ENCODE assay signal across 10 mouse cellular contexts in genomic region chr4:88727324-88727723, GRCm38 (mm10). TPM values are rescaled to one million over a fixed set of nuclear protein-coding genes. Genes with fewer than 3 reads are reported as not detected.
DNase-seq lines count a peak whose midpoint lies in the region; ATAC-seq and TF ChIP-seq lines count a peak whose summit lies in the region.
"Had no signal": no experiment of that assay in that cellular context is flagged by ENCODE, and none has a peak within 500 bp of the region (broad histone marks: within the 10 kb centered on the region; RNA-seq: fewer than 3 reads in every experiment).

No protein-coding gene starts in this region.

- dilution Hi-C loops in CH12.LX (cut with MboI; ENCODE audit: extremely low pct_ligation_motif_present, extremely low pct_unique_long_range_greater_than_20kb, low sequenced_read_pairs): no loop called here

- no peaks in the 10 kb centered on the region for H3K79me2 ChIP-seq in heart, adult 2 months (replicated peaks; ENCODE audit: control insufficient read depth, insufficient read depth, low read length)
- H3K79me2 ChIP-seq in CH12.LX (replicated peaks; ENCODE audit: control insufficient read depth, extremely low read depth, insufficient read depth, poor library complexity, severe bottlenecking): no peaks in the 10 kb centered on the region

- H3K9ac ChIP-seq in heart, adult 2 months (ENCODE audit: low read depth, low read length): no peak overlapping the region
- H3K9ac ChIP-seq in heart, embryonic 11.5 days (ENCODE audit: low read depth, low read length): no peak overlapping the region
- no peak overlapping the region for H3K9ac ChIP-seq in CH12.LX (ENCODE audit: insufficient read depth, low read depth)
- no peak overlapping the region for H3K9ac ChIP-seq in liver, postnatal 0 days (replicated peaks)
- H3K9ac ChIP-seq in forebrain, embryonic 13.5 days: no peak overlapping the region

- no peaks in the 10 kb centered on the region for H3K27me3 ChIP-seq in heart, adult 2 months (ENCODE audit: control insufficient read depth, insufficient read depth, low read length)
- H3K27me3 ChIP-seq in heart, embryonic 11.5 days (ENCODE audit: control insufficient read depth, insufficient read depth, low read length): no peaks in the 10 kb centered on the region
- peaks cover 9% of the 10 kb centered on the region for H3K27me3 ChIP-seq in CH12.LX (replicated peaks)
- H3K27me3 ChIP-seq in liver, postnatal 0 days (ENCODE audit: insufficient read depth, low read length): no peaks in the 10 kb centered on the region
- no peaks in the 10 kb centered on the region for H3K27me3 ChIP-seq in forebrain, embryonic 13.5 days

- peak; percentile 55; the same call in 1 of the 2 replicates for TF ChIP-seq EP300 in heart, adult 2 months (IDR thresholded peaks at IDR 0.05; ENCODE audit: insufficient read depth, low read depth, low read length)
- TF ChIP-seq EP300 in CH12.LX (IDR thresholded peaks at IDR 0.05; ENCODE audit: low read length): no peak
- TF ChIP-seq EP300 in liver, postnatal 0 days (IDR thresholded peaks at IDR 0.05; ENCODE audit: low read depth): no peak

- no peak overlapping the region for H3K4me2 ChIP-seq in heart, embryonic 11.5 days
- peak overlapping the region; percentile 35; the same call in 1 of the 2 replicates for H3K4me2 ChIP-seq in CH12.LX (ENCODE audit: insufficient read depth, low read depth, poor library complexity, severe bottlenecking)
- H3K4me2 ChIP-seq in liver, postnatal 0 days (ENCODE audit: low read depth, low read length): peak overlapping the region; percentile 44
- no peak overlapping the region for H3K4me2 ChIP-seq in forebrain, embryonic 13.5 days

- H3K36me3 ChIP-seq in heart, adult 2 months (ENCODE audit: control insufficient read depth, insufficient read depth, low read length): no peaks in the 10 kb centered on the region
- no peaks in the 10 kb centered on the region for H3K36me3 ChIP-seq in heart, embryonic 11.5 days (ENCODE audit: control insufficient read depth, insufficient read depth, low read length)
- H3K36me3 ChIP-seq in CH12.LX (replicated peaks in 1 of 2; ENCODE audit: control insufficient read depth in 1 of 2, insufficient read depth in 1 of 2, low read length in 1 of 2): no peaks in the 10 kb centered on the region
- H3K36me3 ChIP-seq in liver, postnatal 0 days (replicated peaks; ENCODE audit: insufficient read depth, low read length): no peaks in the 10 kb centered on the region
- H3K36me3 ChIP-seq in forebrain, embryonic 13.5 days (ENCODE audit: poor library complexity, severe bottlenecking): no peaks in the 10 kb centered on the region

- intact Hi-C loops in heart, adult 2 months (cut with DNase I): loop anchor here (1.0 kb wide), 1 partner anchor 31 kb away; no protein-coding TSS in a partner anchor

- peak in 1 of 2 experiments; percentile 34 for DNase-seq in heart, adult 2 months
- DNase-seq in CH12.LX (ENCODE audit: extremely low read depth): peak; percentile 66
- DNase-seq in embryo, embryonic 9.5 days (ENCODE audit: extremely low spot score): peak; percentile 27
- peak; percentile 41 for DNase-seq in liver, postnatal 0 days
- peak; percentile 69 for DNase-seq in thymus, postnatal 14 days
- DNase-seq in gastrocnemius, postnatal 25 days: no peak

- no peaks in the 10 kb centered on the region for H3K4me1 ChIP-seq in heart, adult 2 months (ENCODE audit: control insufficient read depth, insufficient read depth, low read length)
- H3K4me1 ChIP-seq in heart, embryonic 11.5 days (ENCODE audit: control insufficient read depth, insufficient read depth, low read length): no peaks in the 10 kb centered on the region
- peaks cover 3 to 10% of the 10 kb centered on the region in 2 experiments; a peak in 2 of 4 replicates for H3K4me1 ChIP-seq in CH12.LX (ENCODE audit: control insufficient read depth in 1 of 2, insufficient read depth in 2 of 2)
- no peaks in the 10 kb centered on the region for H3K4me1 ChIP-seq in liver, postnatal 0 days (ENCODE audit: insufficient read depth)
- H3K4me1 ChIP-seq in forebrain, embryonic 13.5 days: no peaks in the 10 kb centered on the region

- no peak for ATAC-seq in heart, embryonic 11.5 days (replicated peaks; ENCODE audit: insufficient number of reproducible peaks, low FRiP score, low TSS enrichment)
- ATAC-seq in liver, postnatal 0 days: peak; percentile 44; the same call in 1 of the 2 replicates
- no peak for ATAC-seq in forebrain, embryonic 13.5 days

- peak; percentile 83 for TF ChIP-seq CTCF in heart, adult 2 months (IDR thresholded peaks at IDR 0.05)
- peak; percentile 65 to 86 for TF ChIP-seq CTCF in CH12.LX (conservative IDR thresholded peaks at IDR 0.05 in 1 of 2, IDR thresholded peaks at IDR 0.05 in 1 of 2; ENCODE audit: low read depth in 2 of 2, low read length in 2 of 2)
- TF ChIP-seq CTCF in liver, postnatal 0 days (IDR thresholded peaks at IDR 0.05; ENCODE audit: low read depth): peak; percentile 85

- H3K27ac ChIP-seq in heart, adult 2 months: no peak overlapping the region
- H3K27ac ChIP-seq in heart, embryonic 11.5 days (ENCODE audit: low read depth, low read length): no peak overlapping the region
- no peak overlapping the region for H3K27ac ChIP-seq in CH12.LX (ENCODE audit: insufficient read depth, low read depth)
- H3K27ac ChIP-seq in liver, postnatal 0 days (ENCODE audit: low read depth): no peak overlapping the region
- H3K27ac ChIP-seq in forebrain, embryonic 13.5 days: no peak overlapping the region

- TF ChIP-seq POLR2A in heart, adult 2 months (IDR thresholded peaks at IDR 0.05; ENCODE audit: insufficient read depth, low read depth, low read length): no peak
- no peak for TF ChIP-seq POLR2A in CH12.LX (IDR thresholded peaks at IDR 0.05; ENCODE audit: low read depth, low read length)

- in situ Hi-C loops in CH12.LX (cut with MboI; ENCODE audit: low pct_ligation_motif_present, low pct_unique_long_range_greater_than_20kb, low sequenced_read_pairs): no loop called here

- WGBS in heart, adult 2 months: 0% methylated on average over 1 of the region's 1 CpGs
- 10% methylated on average over 1 of the region's 1 CpGs for WGBS in heart, embryonic 11.5 days (ENCODE audit: insufficient replicate concordance)
- 0% methylated on average over 1 of the region's 1 CpGs for WGBS in liver, postnatal 0 days (ENCODE audit: insufficient replicate concordance)
- WGBS in forebrain, embryonic 13.5 days: 0% methylated on average over 1 of the region's 1 CpGs

- no peaks in the 10 kb centered on the region for H3K9me3 ChIP-seq in heart, embryonic 11.5 days (replicated peaks; ENCODE audit: control insufficient read depth, low read length)
- H3K9me3 ChIP-seq in CH12.LX (replicated peaks; ENCODE audit: low read length): no peaks in the 10 kb centered on the region
- no peaks in the 10 kb centered on the region for H3K9me3 ChIP-seq in liver, postnatal 0 days (ENCODE audit: low read length)
- no peaks in the 10 kb centered on the region for H3K9me3 ChIP-seq in forebrain, embryonic 13.5 days (replicated peaks)

- no peak overlapping the region for H3K4me3 ChIP-seq in heart, adult 2 months
- H3K4me3 ChIP-seq in heart, embryonic 11.5 days (ENCODE audit: low read depth, low read length): no peak overlapping the region
- H3K4me3 ChIP-seq in CH12.LX (replicated peaks in 1 of 3; ENCODE audit: low read depth in 2 of 3, low read length in 2 of 3, poor library complexity in 1 of 3): no peak overlapping the region
- H3K4me3 ChIP-seq in liver, postnatal 0 days (ENCODE audit: low read depth, low read length): no peak overlapping the region
- no peak overlapping the region for H3K4me3 ChIP-seq in forebrain, embryonic 13.5 days

- TF ChIP-seq RAD21 in CH12.LX (IDR thresholded peaks at IDR 0.05; ENCODE audit: low read depth, low read length): peak; percentile 72

RNA-seq across cellular contexts. Expression of gene Klhl9, which starts 5.1 kb away (rescaled TPM):
- 10 to 100 TPM; 71.0 to 71.1 TPM for total RNA-seq in heart, adult 2 months (2021)
- 11.8 and 26.1 TPM in 2 replicates for polyA plus RNA-seq in heart, adult 2 months (2012; rRNA removed)
- 99.9 and 113 TPM in 2 replicates for polyA plus RNA-seq in heart, embryonic 11.5 days (2014; fragmentation: Nextera tagmentation; extraction: Ambion mirVana)
- total RNA-seq in CH12.LX (2012; rRNA removed) (40.0 and 42.2 TPM in 2 replicates), CH12.LX (2014; rRNA removed) (51.6 and 55.2 TPM in 2 replicates)
- 16.1 and 19.1 TPM in 2 replicates for polyA plus RNA-seq in CH12.LX (2012; ENCODE audit: insufficient read length, low read depth)
- polyA plus RNA-seq in liver, postnatal 0 days (2015; fragmentation: Nextera tagmentation; extraction: Ambion mirVana): 18.6 and 20.1 TPM in 2 replicates
- 120 and 125 TPM in 2 replicates for polyA plus RNA-seq in forebrain, embryonic 13.5 days (2015; fragmentation: Nextera tagmentation; extraction: Ambion mirVana)
- total RNA-seq in gastrocnemius, postnatal 25 days (2021): 10 to 100 TPM; 45.1 to 47.2 TPM

RNA-seq across cellular contexts. Expression of gene Gm26566, which starts 5.7 kb away (rescaled TPM):
- under 1 TPM in 1 of 2 experiments, not detected in 1; 0.36 TPM for total RNA-seq in heart, adult 2 months (2021)
- 0.20 TPM in 1 of 2 replicates, not detected in the other for polyA plus RNA-seq in heart, adult 2 months (2012; rRNA removed)
- 0.63 and 0.87 TPM in 2 replicates for polyA plus RNA-seq in heart, embryonic 11.5 days (2014; fragmentation: Nextera tagmentation; extraction: Ambion mirVana)
- total RNA-seq in CH12.LX (2012; rRNA removed) (10.2 and 11.9 TPM in 2 replicates), CH12.LX (2014; rRNA removed) (not detected in 2 replicates)
- 0.49 TPM in 1 of 2 replicates, not detected in the other for polyA plus RNA-seq in CH12.LX (2012; ENCODE audit: insufficient read length, low read depth)
- polyA plus RNA-seq in liver, postnatal 0 days (2015; fragmentation: Nextera tagmentation; extraction: Ambion mirVana): 0.15 and 0.22 TPM in 2 replicates
- 1.1 and 2.1 TPM in 2 replicates for polyA plus RNA-seq in forebrain, embryonic 13.5 days (2015; fragmentation: Nextera tagmentation; extraction: Ambion mirVana)
- under 1 TPM; 0.26 to 0.43 TPM for total RNA-seq in gastrocnemius, postnatal 25 days (2021)

RNA-seq across cellular contexts. Expression of gene Gm13271, which starts 27.3 kb away (rescaled TPM):
- not detected for total RNA-seq in heart, adult 2 months (2021)
- polyA plus RNA-seq in heart, adult 2 months (2012; rRNA removed): not detected in 2 replicates
- polyA plus RNA-seq in heart, embryonic 11.5 days (2014; fragmentation: Nextera tagmentation; extraction: Ambion mirVana): not detected in 2 replicates
- total RNA-seq in CH12.LX (2012; rRNA removed) (not detected in 2 replicates), CH12.LX (2014; rRNA removed) (not detected in 2 replicates)
- not detected in 2 replicates for polyA plus RNA-seq in CH12.LX (2012; ENCODE audit: insufficient read length, low read depth)
- polyA plus RNA-seq in liver, postnatal 0 days (2015; fragmentation: Nextera tagmentation; extraction: Ambion mirVana): not detected in 2 replicates
- not detected in 2 replicates for polyA plus RNA-seq in forebrain, embryonic 13.5 days (2015; fragmentation: Nextera tagmentation; extraction: Ambion mirVana)
- not detected for total RNA-seq in gastrocnemius, postnatal 25 days (2021)
- polyA plus RNA-seq: heart, embryonic 16.5 days; neural tube, embryonic 14.5 days had no signal

RNA-seq across cellular contexts. Expression of gene Gm13283, which starts 32.6 kb away (rescaled TPM):
- not detected for total RNA-seq in heart, adult 2 months (2021)
- polyA plus RNA-seq in heart, adult 2 months (2012; rRNA removed): not detected in 2 replicates
- 0.39 and 0.56 TPM in 2 replicates for polyA plus RNA-seq in heart, embryonic 11.5 days (2014; fragmentation: Nextera tagmentation; extraction: Ambion mirVana)
- total RNA-seq in CH12.LX (2012; rRNA removed): not detected in 2 replicates
- total RNA-seq in CH12.LX (2014; rRNA removed): not detected in 2 replicates
- polyA plus RNA-seq in CH12.LX (2012; ENCODE audit: insufficient read length, low read depth): not detected in 2 replicates
- polyA plus RNA-seq in liver, postnatal 0 days (2015; fragmentation: Nextera tagmentation; extraction: Ambion mirVana): 0.13 TPM in 1 of 2 replicates, not detected in the other
- 0.17 TPM in 1 of 2 replicates, not detected in the other for polyA plus RNA-seq in forebrain, embryonic 13.5 days (2015; fragmentation: Nextera tagmentation; extraction: Ambion mirVana)
- total RNA-seq in gastrocnemius, postnatal 25 days (2021): not detected
- polyA plus RNA-seq: neural tube, embryonic 14.5 days had no signal

RNA-seq across cellular contexts. Expression of gene Ifnab, which starts 36.2 kb away (rescaled TPM):
- not detected for total RNA-seq in heart, adult 2 months (2021)
- not detected in 2 replicates for polyA plus RNA-seq in heart, adult 2 months (2012; rRNA removed)
- not detected in 2 replicates for polyA plus RNA-seq in heart, embryonic 11.5 days (2014; fragmentation: Nextera tagmentation; extraction: Ambion mirVana)
- not detected in 2 replicates for total RNA-seq in CH12.LX (2012; rRNA removed)
- not detected in 2 replicates for total RNA-seq in CH12.LX (2014; rRNA removed)
- polyA plus RNA-seq in CH12.LX (2012; ENCODE audit: insufficient read length, low read depth): not detected in 2 replicates
- not detected in 2 replicates for polyA plus RNA-seq in liver, postnatal 0 days (2015; fragmentation: Nextera tagmentation; extraction: Ambion mirVana)
- not detected in 2 replicates for polyA plus RNA-seq in forebrain, embryonic 13.5 days (2015; fragmentation: Nextera tagmentation; extraction: Ambion mirVana)
- total RNA-seq in gastrocnemius, postnatal 25 days (2021): not detected
- polyA plus RNA-seq: heart, embryonic 16.5 days; neural tube, embryonic 14.5 days had no signal

Comparison
In these comparisons a context has a peak if more than half of its experiments do, and no peak if none do; other contexts are left out.
1. H3K4me2 ChIP-seq: peak in CH12.LX (single experiment) and liver, postnatal 0 days (single experiment); none in heart, embryonic 11.5 days (single experiment) and forebrain, embryonic 13.5 days (single experiment).
2. Peak in every context shown above with its lines, with median percentiles within 50 percentile points of each other: CTCF ChIP-seq.